Mouse (Mus musculus) hindbrain, embryonic 16.5 days (tissue): ENCODE measurements at regions not wholly inside any gene's neighbourhood (a gene's known extent, or its start where the extent isn't known, plus 50 kb on each side); places are given as distances from the start of the nearest gene placed in this dataset.

Experiments
- ATAC-seq: fragments of 200-750 bp; cut with Nextera tagmentation; 2 replicates; pipeline ENCODE4 v1.8.0; 2017; ENCODE audit warnings: moderate TSS enrichment, moderate library complexity
- H3K27ac ChIP-seq: fragments of 300-500 bp; sonication (generic); 2 replicates; pipeline ENCODE4 v1.5.1; 2014; ENCODE audit warnings: low read depth, mild to moderate bottlenecking, control low read depth, low read length, moderate library complexity
- H3K27me3 ChIP-seq: fragments of 300-500 bp; sonication (generic); replicated peaks from 2 replicates; pipeline ENCODE4 v1.6.1; 2014; ENCODE audit warnings: low read length; ENCODE audit not compliant: control insufficient read depth, insufficient read depth
- H3K36me3 ChIP-seq: fragments of 300-500 bp; sonication (generic); 2 replicates; pipeline ENCODE4 v1.6.1; 2014; ENCODE audit warnings: mild to moderate bottlenecking, low read length, moderate library complexity, mixed read lengths; ENCODE audit not compliant: control insufficient read depth, insufficient read depth
- H3K4me1 ChIP-seq: fragments of 300-500 bp; sonication (generic); 2 replicates; pipeline ENCODE4 v1.6.1; 2014; ENCODE audit warnings: low read depth, low read length; ENCODE audit not compliant: control insufficient read depth, insufficient read depth
- H3K4me2 ChIP-seq: fragments of 300-500 bp; sonication (generic); 2 replicates; pipeline ENCODE4 v1.6.1; 2014; ENCODE audit warnings: mild to moderate bottlenecking, low read length, control low read depth, moderate library complexity
- H3K4me3 ChIP-seq: fragments of 300-500 bp; sonication (generic); 2 replicates; pipeline ENCODE4 v1.5.1; 2014; ENCODE audit warnings: mild to moderate bottlenecking, low read length, control low read depth, moderate library complexity
- H3K9ac ChIP-seq: fragments of 300-500 bp; sonication (generic); 2 replicates; pipeline ENCODE4 v1.6.1; 2014; ENCODE audit warnings: low read depth, mild to moderate bottlenecking, control low read depth, low read length, moderate library complexity
- H3K9me3 ChIP-seq: fragments of 300-500 bp; sonication (generic); 2 replicates; pipeline ENCODE4 v1.6.1; 2014; ENCODE audit warnings: mild to moderate bottlenecking, low read length, moderate library complexity; ENCODE audit not compliant: control insufficient read depth
- WGBS: fragments of 180-500 bp; shearing (Covaris S2); extraction: QIAGEN DNeasy Blood & Tissue Kit; methylation state at CpG from one replicate; pipeline ENCODE4 v1.1.7; 2014; 5-methylcytosine and 5-hydroxymethylcytosine counted together

- Histone ChIP-seq H3K27ac (no peak overlapping the region), H3K9ac (no peak overlapping the region), H3K4me1 (no peaks in the 10 kb centered on the region), H3K9me3 (no peaks in the 10 kb centered on the region), H3K4me2 (no peak overlapping the region), H3K36me3 (no peaks in the 10 kb centered on the region), H3K4me3 (no peak overlapping the region), H3K27me3 (no peaks in the 10 kb centered on the region)
- 72% methylated on average over 16 of the region's 16 CpGs for WGBS
- no peak for ATAC-seq
Observed at GRCm38 (mm10) chr2:75756704-75757638, 52.5 kb upstream of the Nfe2l2 start.

- Histone ChIP-seq H3K27me3 (no peaks in the 10 kb centered on the region), H3K9ac (no peak overlapping the region), H3K9me3 (no peaks in the 10 kb centered on the region), H3K27ac (no peak overlapping the region), H3K4me3 (no peak overlapping the region), H3K4me1 (no peaks in the 10 kb centered on the region), H3K36me3 (no peaks in the 10 kb centered on the region), H3K4me2 (no peak overlapping the region)
- ATAC-seq = no peak
- 94% methylated on average over 7 of the region's 7 CpGs for WGBS
Observed at GRCm38 (mm10) chr2:75754606-75755005, 50.2 kb upstream of the Nfe2l2 start.
